Mouse (Mus musculus) lung, adult 18-20 months (tissue): ENCODE data around the gene Psenen.

ENCODE experiments used
- DNase-seq, 2 experiments: peaks; one replicate each; pipeline ENCODE4 v3.0.0; 2022; ENCODE audit warnings: mixed read lengths in 2 of 2

The Psenen gene

GRCm38 (mm10) chr7:30563117-30563905 is at the start of gene Psenen, which contains the start of the genes U2af1l4 and Gm49396:
Gene Psenen, minus strand, starts transcription at chr7:30563627.
Gene U2af1l4, plus strand, starts transcription at chr7:30563301.
Gene Gm49396, plus strand, starts transcription at chr7:30563344.
- DNase-seq, result peak; percentile 97 to 98

- no peak for DNase-seq
Observed at GRCm38 (mm10) chr7:30612654-30613402, 49.4 kb upstream of the Psenen start, which contains the start of gene Upk1a. Gene Upk1a, minus strand, starts transcription at chr7:30612847.

GRCm38 (mm10) chr7:30610043-30610442 is 46.6 kb upstream of the Psenen start:
- DNase-seq, result no peak

- DNase-seq, result no peak
Observed at GRCm38 (mm10) chr7:30608476-30608875, 45.0 kb upstream of the Psenen start.

- DNase-seq, result peak; percentile 73 to 83
Observed at GRCm38 (mm10) chr7:30607706-30608309, 44.4 kb upstream of the Psenen start.

GRCm38 (mm10) chr7:30604944-30605343 is 41.5 kb upstream of the Psenen start:
- no peak for DNase-seq

GRCm38 (mm10) chr7:30604424-30604823 is 41.0 kb upstream of the Psenen start:
- no peak for DNase-seq

GRCm38 (mm10) chr7:30602583-30602982 is 39.2 kb upstream of the Psenen start:
- peak; percentile 92 to 94 for DNase-seq

GRCm38 (mm10) chr7:30600651-30601050 is 37.2 kb upstream of the Psenen start:
- peak; percentile 88 to 93 for DNase-seq

GRCm38 (mm10) chr7:30599933-30600353 is 36.5 kb upstream of the Psenen start:
- peak; percentile 98 for DNase-seq

GRCm38 (mm10) chr7:30598786-30599185 is 35.4 kb upstream of the Psenen start, which contains the start of gene Zbtb32:
Gene Zbtb32, minus strand, starts transcription at chr7:30598909.
- DNase-seq, result no peak

GRCm38 (mm10) chr7:30596811-30597210 is 33.4 kb upstream of the Psenen start:
- DNase-seq, result peak; percentile 54 to 61

- no peak for DNase-seq
Observed at GRCm38 (mm10) chr7:30596093-30596492, 32.7 kb upstream of the Psenen start.

- DNase-seq, result no peak
Observed at GRCm38 (mm10) chr7:30594510-30595024, 31.1 kb upstream of the Psenen start.

- DNase-seq, result no peak
Observed at GRCm38 (mm10) chr7:30593579-30594509, 30.4 kb upstream of the Psenen start.

GRCm38 (mm10) chr7:30592772-30593423 is 29.5 kb upstream of the Psenen start:
- no peak for DNase-seq

- no peak for DNase-seq
Observed at GRCm38 (mm10) chr7:30591605-30591951, 28.2 kb upstream of the Psenen start.

- no peak for DNase-seq
Observed at GRCm38 (mm10) chr7:30590927-30591604, 27.6 kb upstream of the Psenen start.

- DNase-seq, result peak; percentile 86 to 87
Observed at GRCm38 (mm10) chr7:30589435-30590301, 26.2 kb upstream of the Psenen start.
